Mouse (Mus musculus) 3134 (cell line): ENCODE measurements around the gene Gm17651.

Experiments used
- DNase-seq: peaks from one replicate; pipeline ENCODE4 v3.0.0-alpha.2; 2011; ENCODE audit warnings: low spot score; ENCODE audit not compliant: insufficient read length; ENCODE audit errors: extremely low read depth

The Gm17651 gene

DNA sequence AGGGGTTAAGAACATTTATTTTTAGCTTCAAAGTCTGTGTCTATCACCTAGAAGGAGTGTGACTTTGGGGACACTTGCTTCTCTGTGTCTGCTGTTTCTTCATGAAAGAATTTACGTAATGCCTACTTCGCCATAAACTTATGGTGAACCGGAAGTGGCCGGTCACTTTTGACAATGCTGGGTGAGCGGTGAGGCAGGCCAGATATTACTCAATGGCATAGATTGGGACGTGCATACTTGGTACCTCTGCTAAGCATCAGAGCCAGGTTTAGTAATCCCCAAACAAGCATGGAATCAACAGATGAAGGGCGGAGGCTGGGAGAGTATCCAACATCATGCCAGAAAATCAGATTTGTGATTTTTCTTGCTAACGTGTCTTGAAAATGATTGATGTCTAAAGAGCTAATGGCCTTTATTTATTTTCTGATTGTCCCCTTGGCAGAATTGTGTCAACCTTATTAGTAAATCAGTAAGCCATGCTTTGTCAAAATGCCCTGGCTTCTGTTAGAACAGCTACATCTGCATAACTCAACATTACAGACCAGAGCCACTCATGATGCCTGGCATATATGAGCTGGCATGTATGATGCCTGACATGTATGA lies 43.1 kb downstream of the Gm17651 start:
- DNase-seq, result no peak

DNA sequence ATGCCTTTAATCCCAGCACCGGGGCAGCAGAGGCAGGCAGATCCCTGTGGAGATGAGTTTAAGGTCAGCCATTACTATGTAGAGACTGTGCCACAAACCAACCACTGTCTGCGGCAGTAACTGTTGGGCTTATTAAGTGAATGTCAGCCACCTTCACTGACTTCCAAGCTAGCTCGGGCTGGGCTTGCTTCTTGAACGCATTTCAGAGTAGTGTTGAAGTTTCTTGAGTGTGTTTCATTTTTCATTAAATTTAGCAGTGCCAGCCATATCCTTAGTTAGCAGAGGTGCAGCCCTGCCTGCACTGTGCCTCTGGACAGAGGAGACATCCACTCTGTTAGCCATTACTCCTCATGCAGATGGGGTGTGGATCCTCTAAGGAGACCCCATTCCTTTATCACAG lies 43.7 kb downstream of the Gm17651 start:
- DNase-seq, result no peak

DNA sequence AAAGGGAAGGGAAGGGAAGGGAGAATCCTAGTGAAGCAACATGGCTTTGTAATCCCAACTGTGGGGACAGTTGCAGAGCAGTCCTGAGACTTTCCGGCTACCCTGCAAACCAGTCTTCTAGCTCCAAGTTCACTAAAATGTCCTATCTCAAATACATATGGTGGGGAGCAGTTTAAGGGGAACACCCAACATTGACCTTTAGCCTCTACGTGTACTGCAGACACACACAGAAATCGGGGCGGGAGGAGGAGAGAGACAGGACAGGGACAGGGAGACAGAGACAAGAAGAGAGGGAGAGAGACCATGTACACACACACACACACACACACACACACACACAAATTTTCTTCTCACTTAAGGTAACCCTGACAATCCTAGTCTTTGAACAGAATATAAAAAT lies 44.6 kb downstream of the Gm17651 start:
- no peak for DNase-seq

DNA sequence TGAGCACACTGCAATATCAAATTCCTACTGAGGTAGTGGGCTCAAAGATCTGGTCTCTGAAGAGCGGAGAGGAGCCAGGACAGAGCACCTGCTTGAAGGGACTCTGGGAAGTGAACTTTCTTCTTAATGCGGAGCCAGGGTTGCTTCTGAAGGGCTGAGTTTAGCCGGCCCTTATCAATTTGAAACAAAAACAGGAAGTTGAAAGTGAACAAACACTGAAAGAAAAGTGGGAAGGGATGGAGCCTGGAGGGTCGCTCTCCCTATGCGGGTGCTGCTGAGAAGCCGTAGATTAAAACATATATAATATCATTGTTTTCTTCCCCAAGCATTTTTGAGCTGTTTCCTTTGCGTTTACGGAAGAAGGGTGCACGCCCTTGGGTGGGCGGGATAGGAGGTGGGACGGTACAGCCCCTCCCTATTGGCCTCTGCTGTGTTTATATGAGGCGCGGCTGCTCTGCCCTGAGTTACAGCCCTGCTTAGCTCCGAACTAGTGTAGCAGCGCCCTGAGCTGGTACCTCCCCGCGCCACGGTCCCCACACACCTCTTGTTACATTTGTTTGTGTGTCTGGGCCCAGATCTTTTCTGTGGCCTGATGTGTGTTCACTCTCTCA lies 46.0 kb downstream of the Gm17651 start, which contains the start of gene Fmo5:
Fmo5 (plus strand) TSS at position 414 of the 611 bp plus-strand sequence.
- no peak for DNase-seq

DNA sequence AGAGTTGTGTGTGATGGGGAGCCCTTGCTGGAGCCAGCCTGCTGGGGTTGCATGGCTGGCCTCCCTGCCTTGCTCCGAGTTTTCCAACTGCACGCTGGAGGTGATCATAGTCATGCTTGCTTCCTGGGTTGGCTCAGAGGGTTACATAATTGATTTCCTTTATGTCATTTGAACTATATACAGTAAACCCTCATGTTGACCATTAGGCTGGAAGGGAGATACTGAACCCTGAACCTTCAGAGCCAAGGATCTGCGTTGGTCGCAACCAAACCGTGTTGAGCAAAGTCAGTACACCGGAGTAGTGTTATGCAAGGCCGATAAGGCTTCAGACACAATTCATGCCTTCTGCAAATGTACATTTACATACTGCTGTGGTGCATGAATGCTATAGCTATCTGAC lies 46.6 kb downstream of the Gm17651 start:
- no peak for DNase-seq

DNA sequence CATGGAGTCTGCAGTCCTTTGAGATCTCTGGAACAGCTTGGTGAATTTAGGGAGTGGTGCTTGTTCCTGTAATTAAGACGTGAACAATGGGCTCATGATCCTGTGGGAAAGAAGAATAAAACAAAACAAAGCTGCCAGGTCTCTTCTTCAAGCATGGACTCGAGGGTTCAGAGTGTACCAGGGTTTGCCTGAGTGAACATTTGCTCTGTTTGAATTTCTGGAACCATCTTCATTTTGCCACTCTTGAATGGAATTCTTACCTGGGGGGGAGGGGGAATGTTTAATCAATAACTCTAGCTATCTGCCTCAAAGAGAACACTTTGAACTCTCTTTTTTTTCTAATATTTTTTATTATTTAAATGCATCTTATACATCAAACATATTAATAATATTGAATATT lies 49.9 kb downstream of the Gm17651 start:
- DNase-seq, result no peak
